Mouse (Mus musculus) layer of hippocampus, adult 2 months (tissue): ENCODE measurements around the gene Nppa. TPM values are rescaled to one million over a fixed set of nuclear protein-coding genes. Genes with fewer than 3 reads are reported as not detected.
"Not testable (repeated sequence)": the region's sequence is repeated elsewhere in the genome, so short reads cannot be mapped to it uniquely, and the experiment has no call there.

Experiments
- DNase-seq, 2 experiments: peaks; one replicate each; pipeline ENCODE4 v3.0.0; 2022; ENCODE audit warnings: low spot score in 2 of 2
- H3K27ac ChIP-seq: fragments of 200-600 bp; 2 replicates; pipeline ENCODE4 v1.8.1; 2022
- H3K4me3 ChIP-seq: fragments of 200-600 bp; 2 replicates; pipeline ENCODE4 v1.8.1; 2022; ENCODE audit warnings: mild to moderate bottlenecking
- CTCF ChIP-seq: fragments of 200-600 bp; conservative IDR thresholded peaks from 2 replicates; pipeline ENCODE4 v1.8.1; 2022; ENCODE audit warnings: antibody characterized with exemption, mild to moderate bottlenecking, moderate library complexity
- total RNA-seq, 2 experiments: library from RNA; stranded (reverse); gene quantifications; 2 replicates each; pipeline ENCODE4 v1.2.3; 2021

Nppa gene
- total RNA-seq, 2 experiments from 2014 or later: not detected

- no peak for TF ChIP-seq CTCF
- no peak for DNase-seq
- no peak overlapping the region for H3K27ac ChIP-seq
- H3K4me3 ChIP-seq: no peak overlapping the region
Measured at GRCm38 (mm10) chr4:148029297-148029696, 28.8 kb downstream of the Nppa start.

- H3K27ac ChIP-seq: no peak overlapping the region
- no peak for DNase-seq
- no peak overlapping the region for H3K4me3 ChIP-seq
- no peak for TF ChIP-seq CTCF
Measured at GRCm38 (mm10) chr4:148030506-148030905, 30.0 kb downstream of the Nppa start.

- Histone ChIP-seq H3K27ac (0 out of 2 replicates have a peak overlapping the region, but pooled peaks have one; percentile 1), H3K4me3 (no peak overlapping the region)
- DNase-seq: no peak
- no peak for TF ChIP-seq CTCF
Measured at GRCm38 (mm10) chr4:148033858-148034410, 33.4 kb downstream of the Nppa start.

DNA sequence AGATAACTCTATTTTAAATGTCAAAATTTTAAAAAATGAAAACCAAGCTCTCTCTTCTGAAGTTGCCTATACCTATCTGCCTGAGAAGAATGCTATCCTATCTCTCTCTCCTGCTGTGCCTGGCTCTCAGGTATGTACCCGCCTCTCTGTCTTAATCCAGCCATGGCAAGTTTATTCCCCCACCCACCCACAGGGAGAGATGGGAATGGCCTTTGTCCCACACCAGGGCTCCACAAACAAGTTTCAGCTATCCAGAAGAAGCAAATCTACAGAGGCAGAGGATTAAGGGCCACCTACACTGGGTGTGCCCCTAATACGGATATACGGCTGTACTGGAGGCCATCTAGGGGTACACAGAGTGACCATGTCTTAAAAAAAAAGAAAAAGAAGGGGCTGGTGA, 34.9 kb downstream of the Nppa start:
- no peak for TF ChIP-seq CTCF
- Histone ChIP-seq H3K4me3 (no peak overlapping the region), H3K27ac (no peak overlapping the region)
- DNase-seq: no peak

DNA sequence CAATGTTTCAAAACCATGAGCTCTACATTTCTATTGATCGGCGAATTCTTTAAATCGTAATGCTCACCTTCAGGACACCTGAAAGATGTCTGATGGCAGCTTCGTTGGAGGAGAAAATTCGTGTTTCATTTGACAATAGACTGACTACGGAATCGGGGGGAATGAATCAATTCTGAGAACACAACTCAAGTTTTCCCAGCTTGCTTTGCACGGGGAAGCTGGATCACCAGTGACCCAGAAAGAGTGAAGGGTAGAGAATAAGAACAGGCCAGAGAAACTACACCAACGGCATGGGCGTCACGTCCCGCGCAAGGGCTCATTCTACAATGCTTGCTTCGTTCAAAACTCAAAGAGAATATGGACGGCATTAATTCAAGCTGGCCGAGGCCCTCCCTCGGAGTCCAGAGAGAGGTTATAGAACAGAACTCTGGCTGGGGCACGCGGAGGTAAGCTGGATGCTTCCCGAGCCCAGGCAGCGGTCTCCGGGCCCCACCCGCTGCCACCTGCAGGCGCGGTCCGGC, 37.6 kb downstream of the Nppa start:
- TF ChIP-seq CTCF: peak; percentile 35; the same call in 1 of the 2 replicates

GRCm38 (mm10) chr4:148038600-148039253, 38.2 kb downstream of the Nppa start, which contains the start of the genes Clcn6 and Mthfr:
Gene Clcn6, minus strand, starts transcription at chr4:148038821.
Gene Mthfr, plus strand, starts transcription at chr4:148039077.
- Histone ChIP-seq H3K27ac (peak within 1 kb of the TSS; percentile 97), H3K4me3 (peak within 1 kb of the TSS; percentile 84)
- peak; percentile 100 for DNase-seq
- TF ChIP-seq CTCF: no peak; the same call in 1 of the 2 replicates

More for the DNA sequence above, 37.6 kb downstream of the Nppa start:
- Histone ChIP-seq H3K4me3 (peak overlapping the region; percentile 84), H3K27ac (peak overlapping the region; percentile 97)
- no peak for DNase-seq

DNA sequence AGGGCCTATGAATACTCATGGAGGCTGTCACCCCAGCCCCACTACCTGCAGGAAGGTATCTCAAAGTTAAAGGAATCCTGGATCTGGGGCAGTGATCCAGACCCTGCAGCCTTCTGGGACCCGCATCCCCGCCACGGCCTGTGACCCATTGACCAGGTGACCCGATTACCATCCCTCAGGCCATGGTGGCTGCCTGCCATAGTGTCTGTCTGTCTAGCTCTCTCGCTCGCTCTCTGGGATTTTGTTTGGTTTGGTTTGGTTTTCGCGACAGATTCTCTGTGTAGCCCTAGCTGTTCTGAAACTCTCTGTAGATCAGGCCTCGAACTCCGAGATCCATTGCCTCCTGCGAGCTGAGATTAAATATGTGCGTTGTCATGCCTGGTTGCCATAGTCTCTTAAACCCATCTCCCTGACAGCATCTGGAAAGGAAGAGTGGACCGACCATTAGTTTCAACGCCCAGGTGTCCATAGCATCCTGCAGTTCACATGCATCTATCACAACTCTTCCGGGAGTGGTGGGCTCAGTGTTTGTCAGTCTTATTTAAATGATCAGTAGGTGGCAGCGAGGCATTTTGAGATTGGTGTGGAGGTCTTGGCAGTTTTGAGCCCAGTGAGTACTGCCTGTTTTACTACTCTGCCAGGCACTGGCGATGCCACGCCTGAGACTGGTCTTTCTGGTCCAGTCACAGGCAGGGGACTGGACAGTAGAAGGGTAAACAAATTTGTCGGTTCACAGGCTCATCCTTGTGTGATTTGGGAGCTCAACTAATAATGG, 38.9 kb downstream of the Nppa start:
- peak; percentile 31 for TF ChIP-seq CTCF
- Histone ChIP-seq H3K4me3 (peak overlapping the region; percentile 84), H3K27ac (peak overlapping the region; percentile 97)
- no peak for DNase-seq

DNA sequence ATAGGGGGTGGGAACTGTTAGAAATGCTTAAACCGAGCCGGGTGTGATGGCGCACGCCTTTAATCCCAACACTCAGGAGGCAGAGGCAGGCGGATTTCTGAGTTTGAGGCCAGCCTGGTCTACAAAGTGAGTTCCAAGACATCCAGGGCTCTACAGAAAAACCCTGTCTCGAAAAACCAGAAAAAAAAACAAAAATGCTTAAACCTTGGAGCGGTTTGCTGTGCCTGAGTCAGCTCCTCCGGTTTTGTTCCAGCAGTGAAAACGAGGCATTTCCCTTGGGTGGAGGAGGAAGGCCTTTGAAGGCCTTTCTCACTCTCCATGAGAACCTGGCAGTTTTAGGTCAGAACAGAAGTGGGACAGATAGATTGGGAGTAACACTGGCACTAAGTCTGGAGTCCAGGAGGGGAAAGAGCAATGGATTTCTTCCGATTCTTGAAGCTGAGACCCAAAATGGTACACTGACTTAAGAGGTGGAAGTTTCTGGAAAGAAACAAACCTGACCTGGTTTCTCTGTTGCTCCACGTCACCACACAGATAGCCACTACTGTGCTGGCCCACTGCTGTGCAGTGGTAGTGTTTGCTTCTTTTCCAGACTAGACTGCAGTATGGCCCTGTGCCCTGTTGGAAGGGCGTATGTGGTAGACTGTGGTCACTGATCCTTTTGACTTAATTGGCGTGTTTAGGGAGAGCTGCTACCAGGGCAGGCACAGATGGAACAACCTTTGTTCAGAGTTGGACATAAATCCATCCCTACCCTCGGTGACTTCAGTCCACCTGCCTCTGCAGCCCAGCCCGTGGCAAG, 39.7 kb downstream of the Nppa start:
- Histone ChIP-seq H3K4me3 (peak overlapping the region; percentile 84), H3K27ac (peak overlapping the region; percentile 97)
- no peak for TF ChIP-seq CTCF
- DNase-seq: no peak

GRCm38 (mm10) chr4:148040933-148041610, 40.5 kb downstream of the Nppa start:
- Histone ChIP-seq H3K4me3 (peak overlapping the region; percentile 84), H3K27ac (peak overlapping the region; percentile 97)
- DNase-seq: no peak
- TF ChIP-seq CTCF: no peak

DNA sequence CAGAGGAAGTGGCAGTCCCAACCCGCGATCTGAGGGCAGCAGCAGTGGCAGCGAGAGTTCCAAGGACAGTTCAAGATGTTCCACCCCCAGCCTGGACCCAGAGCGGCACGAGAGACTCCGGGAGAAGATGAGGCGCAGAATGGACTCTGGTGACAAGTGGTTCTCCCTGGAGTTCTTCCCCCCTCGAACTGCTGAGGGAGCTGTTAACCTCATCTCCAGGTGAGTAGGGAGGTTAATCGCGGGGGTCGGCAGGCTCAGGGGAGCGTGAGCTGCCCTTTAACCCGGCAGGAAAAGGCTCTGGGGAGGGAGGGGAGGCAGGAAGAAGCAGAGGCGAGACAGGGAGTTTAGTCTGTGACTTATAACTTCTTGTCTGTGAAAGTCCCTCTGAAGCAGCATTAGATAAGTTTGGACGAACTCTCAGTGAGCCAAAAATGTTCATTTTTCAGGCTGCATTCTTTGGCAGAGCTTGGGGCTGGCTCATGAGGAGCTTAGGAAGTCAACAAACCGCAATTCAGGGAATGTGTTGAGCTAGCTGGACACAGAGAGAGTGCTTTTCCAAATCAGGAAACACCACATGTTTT, 41.2 kb downstream of the Nppa start:
- Histone ChIP-seq H3K4me3 (peak overlapping the region; percentile 84), H3K27ac (peak overlapping the region; percentile 97)
- DNase-seq: no peak
- TF ChIP-seq CTCF: no peak

DNA sequence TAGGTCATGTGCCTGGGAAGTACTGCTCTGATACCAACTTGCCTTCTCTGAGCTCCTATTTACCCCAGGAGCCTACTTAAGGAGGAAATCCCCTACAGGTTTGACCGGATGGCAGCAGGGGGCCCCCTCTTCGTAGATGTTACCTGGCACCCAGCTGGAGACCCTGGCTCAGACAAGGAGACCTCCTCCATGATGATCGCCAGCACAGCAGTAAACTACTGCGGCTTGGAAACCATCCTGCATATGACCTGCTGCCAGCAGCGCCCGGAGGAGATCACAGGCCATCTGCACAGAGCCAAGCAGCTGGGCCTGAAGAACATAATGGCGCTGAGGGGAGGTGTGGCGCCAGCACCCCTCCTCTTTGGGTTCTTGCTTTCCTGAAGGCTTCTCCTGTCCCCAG, 42.8 kb downstream of the Nppa start:
- DNase-seq, H3K4me3 ChIP-seq: not testable (repeated sequence)
- peak overlapping the region; percentile 97; the same call in 1 of the 2 replicates for H3K27ac ChIP-seq
